Mouse (Mus musculus): Measurements from ENCODE around the gene Wwc2. TPM values are rescaled to one million over a fixed set of nuclear protein-coding genes. Genes with fewer than 3 reads are reported as not detected.
A peak's percentile ranks its signal among the peaks of the same experiment; 100 is the strongest.

The Wwc2 gene
- polyA plus RNA-seq, 1 experiment from 2014 or later = 4.7 TPM

- no peak overlapping the region for H3K27ac ChIP-seq (ENCODE audit: low read length)
- 62% methylated on average over 23 of the region's 23 CpGs for WGBS
- no peaks in the 10 kb centered on the region for H3K27me3 ChIP-seq (ENCODE audit: control insufficient read depth, insufficient read depth, low read depth, low read length)
- H3K4me2 ChIP-seq (ENCODE audit: low read length) = no peak overlapping the region
- no peak overlapping the region for H3K9ac ChIP-seq (ENCODE audit: low read depth, low read length)
- ATAC-seq = peak; percentile 72
- no peak overlapping the region for H3K4me3 ChIP-seq (ENCODE audit: low read depth, low read length)
- H3K4me1 ChIP-seq (ENCODE audit: control insufficient read depth, insufficient read depth, low read length) = peaks cover 6% of the 10 kb centered on the region
- no peaks in the 10 kb centered on the region for H3K36me3 ChIP-seq (ENCODE audit: control insufficient read depth, insufficient read depth, low read length)
- no peaks in the 10 kb centered on the region for H3K9me3 ChIP-seq (replicated peaks; ENCODE audit: control insufficient read depth, low read length, poor library complexity, severe bottlenecking)
These were observed 100.5 kb downstream of the Wwc2 start for GRCm38 (mm10) chr8:47889936-47890813.

GRCm38 (mm10) chr8:47888841-47889570, 101.7 kb downstream of the Wwc2 start:
- peaks cover 6% of the 10 kb centered on the region for H3K4me1 ChIP-seq (ENCODE audit: control insufficient read depth, insufficient read depth, low read length)
- 73% methylated on average over 11 of the region's 11 CpGs for WGBS
- H3K27me3 ChIP-seq (ENCODE audit: control insufficient read depth, insufficient read depth, low read depth, low read length) = no peaks in the 10 kb centered on the region
- H3K36me3 ChIP-seq (ENCODE audit: control insufficient read depth, insufficient read depth, low read length) = no peaks in the 10 kb centered on the region
- H3K4me3 ChIP-seq (ENCODE audit: low read depth, low read length) = no peak overlapping the region
- no peak overlapping the region for H3K27ac ChIP-seq (ENCODE audit: low read length)
- H3K4me2 ChIP-seq (ENCODE audit: low read length) = no peak overlapping the region
- no peak overlapping the region for H3K9ac ChIP-seq (ENCODE audit: low read depth, low read length)
- no peak for ATAC-seq
- H3K9me3 ChIP-seq (replicated peaks; ENCODE audit: control insufficient read depth, low read length, poor library complexity, severe bottlenecking) = no peaks in the 10 kb centered on the region

- no peaks in the 10 kb centered on the region for H3K27me3 ChIP-seq (ENCODE audit: control insufficient read depth, insufficient read depth, low read depth, low read length)
These were observed 106.4 kb downstream of the Wwc2 start for GRCm38 (mm10) chr8:47884306-47884705.

GRCm38 (mm10) chr8:47883739-47884138, 107.0 kb downstream of the Wwc2 start:
- Histone ChIP-seq H3K9ac (ENCODE audit: low read depth, low read length) (no peak overlapping the region), H3K9me3 (replicated peaks; ENCODE audit: control insufficient read depth, low read length, poor library complexity, severe bottlenecking) (no peaks in the 10 kb centered on the region), H3K4me1 (ENCODE audit: control insufficient read depth, insufficient read depth, low read length) (no peaks in the 10 kb centered on the region), H3K36me3 (ENCODE audit: control insufficient read depth, insufficient read depth, low read length) (no peaks in the 10 kb centered on the region), H3K27ac (ENCODE audit: low read length) (no peak overlapping the region), H3K4me3 (ENCODE audit: low read depth, low read length) (no peak overlapping the region), H3K27me3 (ENCODE audit: control insufficient read depth, insufficient read depth, low read depth, low read length) (no peaks in the 10 kb centered on the region), H3K4me2 (ENCODE audit: low read length) (no peak overlapping the region)
- WGBS = 88% methylated on average over 8 of the region's 8 CpGs
- ATAC-seq = no peak

More at GRCm38 (mm10) chr8:47884306-47884705, 106.4 kb downstream of the Wwc2 start:
- H3K9ac ChIP-seq (ENCODE audit: low read depth, low read length) = no peak overlapping the region
- H3K9me3 ChIP-seq (replicated peaks; ENCODE audit: control insufficient read depth, low read length, poor library complexity, severe bottlenecking) = no peaks in the 10 kb centered on the region
- 82% methylated on average over 5 of the region's 5 CpGs for WGBS
- no peaks in the 10 kb centered on the region for H3K4me1 ChIP-seq (ENCODE audit: control insufficient read depth, insufficient read depth, low read length)
- no peak overlapping the region for H3K4me3 ChIP-seq (ENCODE audit: low read depth, low read length)
- H3K27ac ChIP-seq (ENCODE audit: low read length) = no peak overlapping the region
- ATAC-seq = no peak
- no peaks in the 10 kb centered on the region for H3K36me3 ChIP-seq (ENCODE audit: control insufficient read depth, insufficient read depth, low read length)
- no peak overlapping the region for H3K4me2 ChIP-seq (ENCODE audit: low read length)

- H3K9me3 ChIP-seq (replicated peaks; ENCODE audit: control insufficient read depth, low read length, poor library complexity, severe bottlenecking) = no peaks in the 10 kb centered on the region
- no peaks in the 10 kb centered on the region for H3K4me1 ChIP-seq (ENCODE audit: control insufficient read depth, insufficient read depth, low read length)
- no peak overlapping the region for H3K9ac ChIP-seq (ENCODE audit: low read depth, low read length)
- H3K36me3 ChIP-seq (ENCODE audit: control insufficient read depth, insufficient read depth, low read length) = no peaks in the 10 kb centered on the region
- no peak overlapping the region for H3K4me2 ChIP-seq (ENCODE audit: low read length)
- H3K27ac ChIP-seq (ENCODE audit: low read length) = no peak overlapping the region
- H3K27me3 ChIP-seq (ENCODE audit: control insufficient read depth, insufficient read depth, low read depth, low read length) = no peaks in the 10 kb centered on the region
- ATAC-seq = no peak
- no peak overlapping the region for H3K4me3 ChIP-seq (ENCODE audit: low read depth, low read length)
- 53% methylated on average over 3 of the region's 3 CpGs for WGBS
These were observed 112.2 kb downstream of the Wwc2 start for GRCm38 (mm10) chr8:47878516-47878915.

GRCm38 (mm10) chr8:47875865-47876264, 114.9 kb downstream of the Wwc2 start:
- H3K9ac ChIP-seq (ENCODE audit: low read depth, low read length) = no peak overlapping the region
- no peak overlapping the region for H3K4me2 ChIP-seq (ENCODE audit: low read length)
- H3K36me3 ChIP-seq (ENCODE audit: control insufficient read depth, insufficient read depth, low read length) = no peaks in the 10 kb centered on the region
- 95% methylated on average over 12 of the region's 12 CpGs for WGBS
- no peaks in the 10 kb centered on the region for H3K4me1 ChIP-seq (ENCODE audit: control insufficient read depth, insufficient read depth, low read length)
- H3K4me3 ChIP-seq (ENCODE audit: low read depth, low read length) = no peak overlapping the region
- no peak overlapping the region for H3K27ac ChIP-seq (ENCODE audit: low read length)
- no peak for ATAC-seq
- H3K27me3 ChIP-seq (ENCODE audit: control insufficient read depth, insufficient read depth, low read depth, low read length) = no peaks in the 10 kb centered on the region
- H3K9me3 ChIP-seq (replicated peaks; ENCODE audit: control insufficient read depth, low read length, poor library complexity, severe bottlenecking) = no peaks in the 10 kb centered on the region

- WGBS = 68% methylated on average over 13 of the region's 13 CpGs
- H3K36me3 ChIP-seq (ENCODE audit: control insufficient read depth, insufficient read depth, low read length) = no peaks in the 10 kb centered on the region
- H3K4me1 ChIP-seq (ENCODE audit: control insufficient read depth, insufficient read depth, low read length) = no peaks in the 10 kb centered on the region
- no peaks in the 10 kb centered on the region for H3K27me3 ChIP-seq (ENCODE audit: control insufficient read depth, insufficient read depth, low read depth, low read length)
- ATAC-seq = no peak
- H3K4me3 ChIP-seq (ENCODE audit: low read depth, low read length) = no peak overlapping the region
- no peak overlapping the region for H3K9ac ChIP-seq (ENCODE audit: low read depth, low read length)
- no peaks in the 10 kb centered on the region for H3K9me3 ChIP-seq (replicated peaks; ENCODE audit: control insufficient read depth, low read length, poor library complexity, severe bottlenecking)
- no peak overlapping the region for H3K4me2 ChIP-seq (ENCODE audit: low read length)
- H3K27ac ChIP-seq (ENCODE audit: low read length) = no peak overlapping the region
These were observed 116.1 kb downstream of the Wwc2 start for GRCm38 (mm10) chr8:47874497-47875178.

- no peak overlapping the region for H3K9ac ChIP-seq (ENCODE audit: low read depth, low read length)
- 51% methylated on average over 13 of the region's 13 CpGs for WGBS
These were observed 118.2 kb downstream of the Wwc2 start for GRCm38 (mm10) chr8:47872361-47873107.

More at GRCm38 (mm10) chr8:47872361-47873107, 118.2 kb downstream of the Wwc2 start:
- no peaks in the 10 kb centered on the region for H3K27me3 ChIP-seq (ENCODE audit: control insufficient read depth, insufficient read depth, low read depth, low read length)
- no peak overlapping the region for H3K27ac ChIP-seq (ENCODE audit: low read length)
- H3K4me3 ChIP-seq (ENCODE audit: low read depth, low read length) = no peak overlapping the region
- no peaks in the 10 kb centered on the region for H3K9me3 ChIP-seq (replicated peaks; ENCODE audit: control insufficient read depth, low read length, poor library complexity, severe bottlenecking)
- peak; percentile 83 for ATAC-seq
- H3K4me2 ChIP-seq (ENCODE audit: low read length) = no peak overlapping the region
- H3K36me3 ChIP-seq (ENCODE audit: control insufficient read depth, insufficient read depth, low read length) = peaks cover 3% of the 10 kb centered on the region; the same call in 1 of the 2 replicates
- no peaks in the 10 kb centered on the region for H3K4me1 ChIP-seq (ENCODE audit: control insufficient read depth, insufficient read depth, low read length)

Data from midbrain, embryonic 16.5 days (tissue).